ENCODE assay signal across 25 mouse cellular contexts in the genomic region with DNA sequence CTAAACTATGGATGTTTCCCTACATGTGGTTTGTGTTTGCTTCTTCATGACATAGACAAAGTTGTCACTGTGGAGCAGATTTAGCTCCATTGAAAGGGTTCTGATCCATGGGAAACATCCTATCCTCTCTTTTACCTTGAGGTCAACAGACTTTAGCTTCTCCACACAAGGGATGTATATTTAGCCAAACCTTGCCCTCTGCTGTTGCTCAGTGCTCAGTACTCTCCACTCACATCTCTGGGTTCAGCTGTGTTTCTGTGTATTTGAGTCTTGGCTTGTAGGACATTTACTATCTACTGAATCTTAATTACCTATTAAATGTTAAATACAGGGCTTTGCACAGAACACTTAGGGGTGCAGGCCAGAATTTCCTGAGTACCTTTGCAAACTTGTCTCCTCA.
"Had no signal": no experiment of that assay in that cellular context is flagged by ENCODE, and none has a peak within 500 bp of the region (broad histone marks: within the 10 kb centered on the region; RNA-seq: fewer than 3 reads in every experiment).

No protein-coding gene starts in this region.

- H3K36me3 ChIP-seq: embryonic facial prominence, embryonic 10.5 days; embryonic facial prominence, embryonic 12.5 days; embryonic facial prominence, embryonic 13.5 days; embryonic facial prominence, embryonic 15.5 days; forebrain, embryonic 10.5 days; forebrain, embryonic 12.5 days; forebrain, embryonic 15.5 days had no signal

- H3K4me1 ChIP-seq: embryonic facial prominence, embryonic 10.5 days; embryonic facial prominence, embryonic 12.5 days; embryonic facial prominence, embryonic 13.5 days; embryonic facial prominence, embryonic 15.5 days; forebrain, embryonic 10.5 days; forebrain, embryonic 12.5 days; forebrain, embryonic 13.5 days; forebrain, embryonic 15.5 days had no signal

- H3K4me2 ChIP-seq: embryonic facial prominence, embryonic 12.5 days; embryonic facial prominence, embryonic 13.5 days; embryonic facial prominence, embryonic 15.5 days; forebrain, embryonic 12.5 days; forebrain, embryonic 13.5 days; forebrain, embryonic 15.5 days had no signal

- H3K27ac ChIP-seq: embryonic facial prominence, embryonic 10.5 days; embryonic facial prominence, embryonic 12.5 days; embryonic facial prominence, embryonic 13.5 days; embryonic facial prominence, embryonic 15.5 days; forebrain, embryonic 10.5 days; forebrain, embryonic 12.5 days; forebrain, embryonic 13.5 days; forebrain, embryonic 15.5 days; gastrocnemius, adult 2 months; heart, adult 2 months had no signal

- H3K27me3 ChIP-seq: embryonic facial prominence, embryonic 12.5 days; embryonic facial prominence, embryonic 13.5 days; embryonic facial prominence, embryonic 15.5 days; forebrain, embryonic 12.5 days; forebrain, embryonic 13.5 days; forebrain, embryonic 15.5 days had no signal

- H3K9me3 ChIP-seq: embryonic facial prominence, embryonic 10.5 days; embryonic facial prominence, embryonic 12.5 days; embryonic facial prominence, embryonic 13.5 days; embryonic facial prominence, embryonic 15.5 days; forebrain, embryonic 10.5 days; forebrain, embryonic 12.5 days; forebrain, embryonic 13.5 days; forebrain, embryonic 15.5 days had no signal

- H3K9ac ChIP-seq: embryonic facial prominence, embryonic 12.5 days; embryonic facial prominence, embryonic 13.5 days; embryonic facial prominence, embryonic 15.5 days; forebrain, embryonic 12.5 days; forebrain, embryonic 13.5 days; forebrain, embryonic 15.5 days; forebrain, postnatal 0 days had no signal

- H3K4me3 ChIP-seq: embryonic facial prominence, embryonic 10.5 days; embryonic facial prominence, embryonic 12.5 days; embryonic facial prominence, embryonic 13.5 days; embryonic facial prominence, embryonic 15.5 days; erythroblast, embryonic 14.5 days; forebrain, embryonic 10.5 days; forebrain, embryonic 12.5 days; forebrain, embryonic 13.5 days; forebrain, embryonic 15.5 days; gastrocnemius, adult 2 months; heart, adult 2 months had no signal

- DNase-seq: cerebellum, adult 9-10 months; cerebellum, adult 9-11 months; cerebellum, postnatal 10 days; cerebellum, postnatal 14 days; cerebellum, postnatal 25 days; cerebellum, postnatal 36 days; embryo, embryonic 11 days; forebrain, postnatal 0 days; gastrocnemius, adult 2 months; gastrocnemius, postnatal 10 days; gastrocnemius, postnatal 14 days; gastrocnemius, postnatal 25 days; gastrocnemius, postnatal 36 days; heart, adult 11 months; heart, adult 18-20 months; heart, adult 2 months had no signal
